Mouse (Mus musculus) cerebellum, adult (tissue): ENCODE results near the gene Prima1.

Source experiments
- ATAC-seq: cut with Nextera tagmentation; 2 replicates; pipeline ENCODE4 v1.9.2; 2017; ENCODE audit warnings: mild to moderate bottlenecking, moderate library complexity, mixed read lengths; ENCODE audit not compliant: insufficient number of reproducible peaks, low FRiP score, low TSS enrichment

The Prima1 gene

GRCm38 (mm10) chr12:103229058-103229457 is 12.9 kb downstream of the Prima1 start:
- no peak for ATAC-seq

GRCm38 (mm10) chr12:103226121-103226520 is 15.8 kb downstream of the Prima1 start:
- no peak for ATAC-seq

GRCm38 (mm10) chr12:103223671-103224070 is 18.3 kb downstream of the Prima1 start:
- no peak for ATAC-seq

GRCm38 (mm10) chr12:103215877-103216610 is 25.9 kb downstream of the Prima1 start:
- no peak for ATAC-seq

- no peak for ATAC-seq
Observed at GRCm38 (mm10) chr12:103214797-103215196, 27.2 kb downstream of the Prima1 start.

- no peak for ATAC-seq
Observed at GRCm38 (mm10) chr12:103214270-103214669, 27.7 kb downstream of the Prima1 start.

- ATAC-seq: no peak
Observed at GRCm38 (mm10) chr12:103213591-103213990, 28.4 kb downstream of the Prima1 start.

- no peak for ATAC-seq
Observed at GRCm38 (mm10) chr12:103211078-103211477, 30.9 kb downstream of the Prima1 start.

- ATAC-seq: no peak
Observed at GRCm38 (mm10) chr12:103209581-103209980, 32.4 kb downstream of the Prima1 start.

GRCm38 (mm10) chr12:103205561-103205960 is 36.4 kb downstream of the Prima1 start:
- ATAC-seq: peak; percentile 67

- no peak for ATAC-seq
Observed at GRCm38 (mm10) chr12:103202592-103203544, 39.1 kb downstream of the Prima1 start.

GRCm38 (mm10) chr12:103192996-103193395 is 49.0 kb downstream of the Prima1 start:
- no peak for ATAC-seq

GRCm38 (mm10) chr12:103189771-103190170 is 52.2 kb downstream of the Prima1 start:
- ATAC-seq: peak; percentile 41; the same call in 1 of the 2 replicates

- ATAC-seq: no peak
Observed at GRCm38 (mm10) chr12:103188223-103188622, 53.7 kb downstream of the Prima1 start.

- ATAC-seq: no peak
Observed at GRCm38 (mm10) chr12:103187020-103187419, 54.9 kb downstream of the Prima1 start.

GRCm38 (mm10) chr12:103183057-103183456 is 58.9 kb downstream of the Prima1 start:
- no peak for ATAC-seq

GRCm38 (mm10) chr12:103168892-103169291 is 73.1 kb downstream of the Prima1 start:
- ATAC-seq: no peak

- no peak for ATAC-seq
Observed at GRCm38 (mm10) chr12:103164101-103165030, 77.6 kb downstream of the Prima1 start.

GRCm38 (mm10) chr12:103163596-103163995 is 78.4 kb downstream of the Prima1 start:
- no peak for ATAC-seq

GRCm38 (mm10) chr12:103160721-103161120 is 81.2 kb downstream of the Prima1 start:
- no peak for ATAC-seq
